Mouse (Mus musculus) neural tube, embryonic 12.5 days (tissue): ENCODE data around the gene Gm49405. TPM values are rescaled to one million over a fixed set of nuclear protein-coding genes. Genes with fewer than 3 reads are reported as not detected.
"Not testable (repeated sequence)": the region's sequence is repeated elsewhere in the genome, so short reads cannot be mapped to it uniquely, and the experiment has no call there.

ENCODE experiments used
- ATAC-seq: fragments of 200-750 bp; cut with Nextera tagmentation; 2 replicates; pipeline ENCODE4 v1.8.0; 2017; ENCODE audit warnings: low read depth, mild to moderate bottlenecking, moderate TSS enrichment, moderate library complexity; ENCODE audit not compliant: low FRiP score
- H3K27ac ChIP-seq: fragments of 300-500 bp; sonication (generic); 2 replicates; pipeline ENCODE4 v1.5.1; 2016
- H3K27me3 ChIP-seq: fragments of 300-500 bp; sonication (generic); replicated peaks from 2 replicates; pipeline ENCODE4 v1.6.1; 2016; ENCODE audit warnings: mild to moderate bottlenecking
- H3K36me3 ChIP-seq: fragments of 300-500 bp; sonication (generic); 2 replicates; pipeline ENCODE4 v1.6.1; 2016; ENCODE audit warnings: mild to moderate bottlenecking
- H3K4me1 ChIP-seq: fragments of 300-500 bp; sonication (generic); 2 replicates; pipeline ENCODE4 v1.6.1; 2016
- H3K4me2 ChIP-seq: fragments of 300-500 bp; sonication (generic); replicated peaks from 2 replicates; pipeline ENCODE4 v1.6.1; 2016; ENCODE audit warnings: mild to moderate bottlenecking
- H3K4me3 ChIP-seq: fragments of 300-500 bp; sonication (generic); 2 replicates; pipeline ENCODE4 v1.5.1; 2016
- H3K9ac ChIP-seq: fragments of 300-500 bp; sonication (generic); 2 replicates; pipeline ENCODE4 v1.6.1; 2016; ENCODE audit warnings: mild to moderate bottlenecking
- H3K9me3 ChIP-seq: fragments of 300-500 bp; sonication (generic); 2 replicates; pipeline ENCODE4 v1.6.1; 2016; ENCODE audit warnings: mild to moderate bottlenecking
- WGBS: fragments of 180-500 bp; shearing (Covaris S2); methylation state at CpG from one replicate; pipeline ENCODE4 v1.1.7; 2016; 5-methylcytosine and 5-hydroxymethylcytosine counted together
- polyA plus RNA-seq: library from polyadenylated mRNA; unstranded; fragments of >200 nt; fragmentation: Nextera tagmentation; extraction: Ambion mirVana; gene quantifications from 2 replicates; pipeline ENCODE4 v1.2.1, GENCODE M21; 2016

Gm49405 gene
- 4.3 TPM in 2 replicates for polyA plus RNA-seq

DNA sequence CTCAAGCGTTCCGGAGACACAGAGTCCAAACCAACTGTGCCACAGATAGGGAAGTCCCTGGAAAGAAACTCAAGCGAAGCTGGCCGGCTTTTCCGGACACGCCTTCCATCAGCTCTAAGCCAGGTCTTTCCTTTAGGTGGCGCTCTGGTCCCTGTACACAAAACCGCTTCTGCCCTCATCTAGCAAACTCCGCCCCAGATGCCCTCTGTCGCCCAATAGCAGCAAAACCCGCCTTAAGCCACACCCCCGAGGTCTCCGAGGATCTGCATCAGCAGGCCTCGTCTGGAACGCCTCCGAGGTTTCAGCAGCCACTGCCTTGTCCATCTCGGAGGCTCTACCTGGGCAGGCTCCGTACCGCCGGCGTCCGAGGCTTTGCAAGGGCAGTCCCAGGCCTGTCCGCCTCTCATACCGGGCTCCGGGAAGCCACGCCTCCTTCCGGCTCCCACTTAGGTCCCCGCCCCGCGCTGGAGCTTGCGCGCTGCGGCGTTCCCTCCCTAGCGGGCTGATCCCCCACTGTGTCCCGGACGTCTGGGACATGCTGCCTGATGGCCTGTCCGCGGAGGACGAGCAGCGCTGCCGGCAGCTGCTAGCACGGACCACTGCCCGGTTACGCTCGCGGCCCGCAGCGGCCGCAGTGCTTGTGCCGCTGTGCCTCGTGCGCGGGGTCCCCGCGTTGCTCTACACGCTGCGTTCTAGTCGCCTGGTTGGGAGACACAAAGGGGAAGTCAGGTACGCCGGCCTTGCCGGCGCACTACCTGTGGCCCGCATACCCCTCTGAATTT lies at the start of gene Gm49405, which contains the start of gene Nudt8:
TSS of gene Gm49405 (plus strand) at position 508 of the 782 bp plus-strand sequence.
TSS of gene Nudt8 (plus strand) at position 462 of the 782 bp plus-strand sequence.
- WGBS = under 1% methylated on average over 64 of the region's 64 CpGs

DNA sequence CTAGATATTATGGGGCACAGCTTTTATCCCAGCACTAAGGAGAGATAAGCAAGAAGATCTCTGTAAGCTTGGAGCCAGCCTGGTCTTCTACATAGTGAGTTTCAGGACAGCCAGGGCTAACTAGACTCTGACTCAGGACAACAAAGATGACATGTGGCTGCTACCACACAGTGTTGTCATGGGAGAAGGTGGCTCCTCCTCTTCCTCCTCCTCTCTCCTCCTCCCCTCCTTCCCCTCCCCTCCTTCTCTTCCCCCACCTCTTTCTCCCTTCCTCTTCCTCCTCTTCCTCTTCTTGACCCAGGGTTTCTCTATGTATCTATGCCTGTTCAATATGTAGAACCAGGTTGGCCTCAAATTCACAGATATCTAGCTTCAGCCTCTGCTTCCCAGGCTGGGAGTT lies 49.0 kb upstream of the Gm49405 start:
- no peaks in the 10 kb centered on the region for H3K27me3 ChIP-seq
- no peak overlapping the region for H3K27ac ChIP-seq
- no peak for ATAC-seq
- no peak overlapping the region for H3K9ac ChIP-seq
- H3K4me1 ChIP-seq = no peaks in the 10 kb centered on the region
- no peak overlapping the region for H3K4me2 ChIP-seq
- no peaks in the 10 kb centered on the region for H3K9me3 ChIP-seq
- no peaks in the 10 kb centered on the region for H3K36me3 ChIP-seq
- H3K4me3 ChIP-seq = no peak overlapping the region

More for the DNA sequence above, at the start of gene Gm49405, which contains the start of gene Nudt8:
- no peaks in the 10 kb centered on the region for H3K9me3 ChIP-seq
- ATAC-seq = peak; percentile 89
- H3K36me3 ChIP-seq = peaks cover 8% of the 10 kb centered on the region
- H3K4me1 ChIP-seq = peaks cover 17% of the 10 kb centered on the region
- peak within 1 kb of the TSS; percentile 86 for H3K4me2 ChIP-seq
- H3K9ac ChIP-seq = peak within 1 kb of the TSS; percentile 89
- H3K4me3 ChIP-seq = peak within 1 kb of the TSS; percentile 65
- no peaks in the 10 kb centered on the region for H3K27me3 ChIP-seq
- H3K27ac ChIP-seq = peak within 1 kb of the TSS; percentile 94

DNA sequence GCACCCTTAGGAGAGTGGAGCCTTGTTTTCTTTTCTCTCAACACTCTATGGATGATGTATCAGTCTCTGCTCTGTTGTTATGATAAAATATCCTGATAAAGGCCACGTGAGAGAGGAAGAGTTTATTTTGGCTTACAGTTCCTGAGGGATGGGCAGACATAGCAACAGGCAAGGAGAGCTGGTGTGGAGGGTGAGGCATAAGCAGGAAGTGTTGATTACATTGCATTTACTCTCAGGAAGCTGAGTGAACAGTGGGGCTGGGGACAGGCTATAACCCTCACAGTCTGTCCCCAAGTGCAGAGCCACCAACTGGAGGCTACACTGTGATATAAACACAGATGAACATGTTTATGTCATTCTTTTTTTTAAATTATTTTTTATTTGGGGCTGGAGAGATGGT lies 48.3 kb upstream of the Gm49405 start:
- Histone ChIP-seq H3K4me1 (no peaks in the 10 kb centered on the region), H3K9ac (no peak overlapping the region), H3K9me3 (no peaks in the 10 kb centered on the region), H3K4me3 (no peak overlapping the region), H3K27ac (no peak overlapping the region), H3K36me3 (no peaks in the 10 kb centered on the region), H3K4me2 (no peak overlapping the region), H3K27me3 (no peaks in the 10 kb centered on the region)
- WGBS = 69% methylated on average over 1 of the region's 1 CpGs
- ATAC-seq = no peak

DNA sequence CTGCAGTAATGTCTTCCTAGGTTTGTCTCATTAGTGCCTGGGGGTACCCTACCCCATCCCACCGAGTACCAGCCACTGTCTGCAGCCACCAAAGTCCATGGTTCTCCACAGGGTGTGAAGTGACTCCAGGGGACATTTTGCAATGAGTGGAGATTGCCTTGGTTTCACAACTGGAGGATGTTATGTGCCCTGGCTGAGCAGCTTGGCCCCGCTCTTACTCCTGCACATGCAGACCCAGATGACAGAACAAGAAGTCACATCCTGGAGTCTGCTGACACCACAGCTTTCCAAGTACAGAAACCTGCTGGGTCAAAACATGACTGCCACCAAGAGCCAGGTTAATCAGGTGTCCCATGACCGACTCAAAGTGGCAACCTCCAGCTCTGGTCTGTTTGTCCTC lies 45.4 kb upstream of the Gm49405 start:
- Histone ChIP-seq H3K9me3 (no peaks in the 10 kb centered on the region), H3K4me3 (no peak overlapping the region), H3K4me1 (no peaks in the 10 kb centered on the region), H3K4me2 (no peak overlapping the region), H3K27ac (no peak overlapping the region), H3K36me3 (no peaks in the 10 kb centered on the region), H3K9ac (no peak overlapping the region), H3K27me3 (no peaks in the 10 kb centered on the region)
- WGBS = 77% methylated on average over 3 of the region's 3 CpGs
- ATAC-seq = no peak

DNA sequence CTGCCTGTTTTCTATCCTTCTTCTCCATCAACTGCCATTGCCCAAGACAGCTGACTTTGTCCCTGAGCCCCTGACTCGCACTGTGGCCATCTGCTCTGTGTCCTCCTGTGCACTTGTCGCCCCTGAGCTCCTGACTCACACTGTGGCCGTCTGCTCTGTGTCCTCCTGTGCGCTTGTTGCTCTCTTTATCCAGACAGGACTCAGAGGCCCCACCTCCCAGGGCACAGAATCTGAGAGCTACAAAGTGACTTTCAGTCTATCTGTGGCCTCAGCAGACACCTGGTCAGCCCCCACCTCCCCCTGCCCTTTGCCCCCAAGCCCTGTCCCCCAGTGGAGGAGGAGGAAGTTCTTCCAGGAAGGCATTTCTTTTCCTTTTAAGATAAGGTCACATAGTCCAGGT lies 44.6 kb upstream of the Gm49405 start:
- ATAC-seq = no peak
- 54% methylated on average over 4 of the region's 4 CpGs for WGBS

DNA sequence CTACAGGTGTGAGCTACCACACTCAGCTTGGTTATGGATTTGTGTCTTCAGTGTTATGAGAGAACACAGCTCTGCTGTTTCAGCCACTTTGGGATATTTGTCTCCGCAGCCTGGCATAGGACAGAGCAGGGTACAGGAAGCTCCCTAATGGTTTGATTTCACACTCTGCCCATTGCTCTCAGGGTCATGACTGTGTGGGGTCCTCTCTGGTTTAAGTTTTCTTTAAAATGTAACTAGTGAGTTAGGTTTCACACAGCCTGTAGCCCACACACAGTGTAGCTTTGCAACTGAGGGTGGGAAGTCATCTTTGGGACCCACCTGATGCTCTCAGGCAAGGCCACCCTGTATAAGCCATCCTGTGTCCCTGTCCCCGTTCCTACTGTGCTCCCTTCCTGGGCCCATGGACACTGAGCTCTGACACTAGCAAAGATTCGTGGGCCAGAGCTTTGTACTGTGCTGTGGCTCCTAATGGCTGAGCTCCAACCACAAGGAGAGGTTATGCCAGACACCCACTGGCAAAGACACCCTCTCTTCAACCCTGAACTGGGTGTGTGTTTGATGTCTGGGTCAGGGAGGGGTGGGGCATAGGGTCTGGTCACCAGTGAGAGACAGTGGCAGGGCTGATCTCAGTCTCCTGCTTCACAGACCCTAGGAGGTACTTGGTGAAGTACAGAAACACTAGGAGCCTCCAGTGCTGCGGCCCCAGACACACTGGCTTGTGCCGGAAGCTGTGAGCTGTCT lies 43.0 kb upstream of the Gm49405 start:
- ATAC-seq, H3K4me3 ChIP-seq, H3K36me3 ChIP-seq, H3K27me3 ChIP-seq, H3K9ac ChIP-seq, H3K4me2 ChIP-seq, H3K4me1 ChIP-seq, H3K27ac ChIP-seq, H3K9me3 ChIP-seq: not testable (repeated sequence)
- 81% methylated on average over 5 of the region's 5 CpGs for WGBS

More for the DNA sequence above, 44.6 kb upstream of the Gm49405 start:
- H3K9ac ChIP-seq = no peak overlapping the region
- H3K27me3 ChIP-seq = no peaks in the 10 kb centered on the region
- H3K9me3 ChIP-seq = no peaks in the 10 kb centered on the region
- H3K27ac ChIP-seq = no peak overlapping the region
- H3K36me3 ChIP-seq = no peaks in the 10 kb centered on the region
- H3K4me3 ChIP-seq = no peak overlapping the region
- H3K4me1 ChIP-seq = no peaks in the 10 kb centered on the region
- no peak overlapping the region for H3K4me2 ChIP-seq

- no peak within 1 kb of the TSS for H3K4me2 ChIP-seq
- no peaks in the 10 kb centered on the region for H3K4me1 ChIP-seq
- no peak within 1 kb of the TSS for H3K9ac ChIP-seq
- H3K36me3 ChIP-seq = no peaks in the 10 kb centered on the region
- WGBS = 79% methylated on average over 4 of the region's 4 CpGs
- no peak for ATAC-seq
- no peaks in the 10 kb centered on the region for H3K27me3 ChIP-seq
- H3K27ac ChIP-seq = no peak within 1 kb of the TSS
- no peaks in the 10 kb centered on the region for H3K9me3 ChIP-seq
- H3K4me3 ChIP-seq = no peak within 1 kb of the TSS
Observed at GRCm38 (mm10) chr19:3958470-3958869, 42.0 kb upstream of the Gm49405 start, which contains the start of gene Aldh3b3. Aldh3b3 (plus strand) TSS chr19:3958645.

DNA sequence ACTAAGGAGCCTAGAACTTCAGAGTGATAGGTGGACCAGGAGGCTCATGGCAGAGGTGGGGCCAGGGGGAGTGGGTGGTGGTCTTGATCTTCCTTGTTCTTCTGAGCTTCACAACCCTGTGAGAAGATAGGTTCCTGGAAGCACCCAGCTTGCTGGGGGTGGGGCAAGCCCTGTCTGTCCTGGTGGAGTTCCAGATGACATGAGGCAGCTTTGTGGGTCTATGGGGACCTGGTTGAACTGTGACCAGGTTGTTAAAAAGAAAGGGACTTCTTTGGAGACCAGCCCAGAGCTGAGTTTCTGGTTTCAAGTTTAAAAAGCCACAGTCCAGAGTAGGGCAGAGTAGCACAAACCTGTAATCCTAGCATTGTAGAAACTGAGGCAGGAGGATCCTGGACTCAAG lies 41.4 kb upstream of the Gm49405 start:
- Histone ChIP-seq H3K9me3 (no peaks in the 10 kb centered on the region), H3K4me1 (no peaks in the 10 kb centered on the region), H3K4me3 (no peak overlapping the region), H3K27ac (no peak overlapping the region), H3K4me2 (no peak overlapping the region), H3K9ac (no peak overlapping the region), H3K36me3 (no peaks in the 10 kb centered on the region), H3K27me3 (no peaks in the 10 kb centered on the region)
- ATAC-seq = no peak

DNA sequence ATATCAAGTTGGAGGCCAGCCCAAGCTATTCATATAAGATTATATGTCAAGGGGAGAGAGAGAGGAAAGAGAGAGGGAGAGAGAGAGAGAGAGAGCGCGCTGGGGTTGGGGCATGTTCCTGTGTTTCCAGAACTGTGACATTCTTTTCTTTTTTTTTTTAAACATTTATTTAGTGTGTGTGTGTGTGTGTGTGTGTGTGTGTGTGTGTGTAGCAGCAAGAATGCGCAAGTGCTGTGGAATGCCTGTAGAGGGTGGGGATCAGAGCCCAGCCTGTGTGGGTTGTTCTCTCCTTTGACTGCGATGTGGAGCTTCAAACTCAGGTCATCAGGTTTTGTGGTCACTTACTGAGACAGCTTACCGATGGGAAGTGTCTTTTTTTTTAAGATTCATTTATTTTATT lies 40.2 kb upstream of the Gm49405 start:
- no peak for ATAC-seq
- H3K36me3 ChIP-seq = no peaks in the 10 kb centered on the region
- H3K27ac ChIP-seq = no peak overlapping the region
- no peaks in the 10 kb centered on the region for H3K4me1 ChIP-seq
- no peaks in the 10 kb centered on the region for H3K27me3 ChIP-seq
- H3K9ac ChIP-seq = no peak overlapping the region
- no peak overlapping the region for H3K4me2 ChIP-seq
- WGBS = 87% methylated on average over 5 of the region's 5 CpGs
- no peaks in the 10 kb centered on the region for H3K9me3 ChIP-seq
- no peak overlapping the region for H3K4me3 ChIP-seq

DNA sequence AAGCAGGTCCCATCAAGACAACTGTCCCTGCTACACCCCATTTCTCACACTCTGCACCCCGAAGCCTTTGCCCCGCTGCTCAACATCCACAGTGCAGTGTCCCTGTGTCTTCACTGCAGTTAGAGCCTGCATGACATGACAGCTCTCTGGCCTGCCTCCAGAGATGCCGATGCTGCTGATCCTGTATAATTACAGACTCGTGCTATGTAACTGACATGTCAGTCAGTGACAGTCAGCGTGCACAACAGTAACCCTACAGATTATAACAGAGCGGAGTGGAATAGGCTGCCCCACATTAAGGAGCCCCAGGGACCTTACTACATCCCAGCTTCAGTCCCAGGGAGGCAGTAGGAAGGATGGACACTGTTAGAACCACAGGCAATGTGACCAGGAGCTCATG lies 38.6 kb upstream of the Gm49405 start:
- H3K36me3 ChIP-seq, H3K4me1 ChIP-seq, H3K4me2 ChIP-seq, H3K27me3 ChIP-seq, H3K9ac ChIP-seq, H3K4me3 ChIP-seq, ATAC-seq, H3K27ac ChIP-seq, H3K9me3 ChIP-seq: not testable (repeated sequence)
- 89% methylated on average over 6 of the region's 6 CpGs for WGBS

- H3K27me3 ChIP-seq = no peaks in the 10 kb centered on the region
- no peaks in the 10 kb centered on the region for H3K4me1 ChIP-seq
- no peak overlapping the region for H3K9ac ChIP-seq
- no peak overlapping the region for H3K4me2 ChIP-seq
- no peaks in the 10 kb centered on the region for H3K36me3 ChIP-seq
- H3K9me3 ChIP-seq = no peaks in the 10 kb centered on the region
- no peak for ATAC-seq
- H3K4me3 ChIP-seq = no peak overlapping the region
- WGBS = 22% methylated on average over 2 of the region's 2 CpGs
- no peak overlapping the region for H3K27ac ChIP-seq
Observed at GRCm38 (mm10) chr19:3962469-3962868, 38.0 kb upstream of the Gm49405 start.

DNA sequence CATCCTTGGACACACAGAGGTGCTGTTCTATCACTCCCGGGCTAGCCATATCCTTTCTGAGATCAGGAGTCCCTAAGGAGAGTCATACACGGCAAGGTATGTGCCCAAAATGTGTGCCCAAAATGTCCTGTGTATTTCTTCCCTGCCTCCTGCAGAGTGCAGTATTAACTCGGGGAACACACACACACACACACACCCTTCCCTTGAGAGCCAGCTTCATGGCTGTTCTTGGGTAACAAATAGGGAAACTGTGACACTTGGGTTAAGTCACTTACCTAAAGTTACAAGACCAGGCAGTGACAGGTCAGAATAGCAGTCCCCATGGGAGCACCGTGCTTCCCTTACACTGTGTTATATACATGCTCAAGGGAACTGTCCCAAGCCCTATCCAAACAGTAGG lies 36.4 kb upstream of the Gm49405 start:
- no peak for ATAC-seq
- no peak overlapping the region for H3K9ac ChIP-seq
- WGBS = 76% methylated on average over 4 of the region's 4 CpGs

More for the DNA sequence above, 36.4 kb upstream of the Gm49405 start:
- Histone ChIP-seq H3K4me2 (no peak overlapping the region), H3K4me1 (no peaks in the 10 kb centered on the region), H3K9me3 (no peaks in the 10 kb centered on the region), H3K27ac (no peak overlapping the region), H3K36me3 (no peaks in the 10 kb centered on the region), H3K4me3 (no peak overlapping the region), H3K27me3 (no peaks in the 10 kb centered on the region)
